Mouse (Mus musculus): ENCODE data around the gene Klhl30. TPM values are rescaled to one million over a fixed set of nuclear protein-coding genes. Genes with fewer than 3 reads are reported as not detected.

The Klhl30 gene
- polyA plus RNA-seq, 1 experiment, result not detected

- H3K27ac ChIP-seq (ENCODE audit: insufficient read depth, low read depth, low read length), result no peak overlapping the region
- H3K4me3 ChIP-seq (ENCODE audit: insufficient read depth, low read length), result no peak overlapping the region
- no peak for TF ChIP-seq CTCF (IDR thresholded peaks at IDR 0.05; ENCODE audit: low read depth, low read length)
- no peak for TF ChIP-seq POLR2A (IDR thresholded peaks at IDR 0.05; ENCODE audit: borderline replicate concordance, low read depth, low read length)
- no peaks in the 10 kb centered on the region for H3K4me1 ChIP-seq (ENCODE audit: control insufficient read depth, insufficient read depth, low read length)
These were observed 29.8 kb downstream of the Klhl30 start for GRCm38 (mm10) chr1:91380453-91381090.

- Histone ChIP-seq H3K4me3 (ENCODE audit: insufficient read depth, low read length) (no peak overlapping the region), H3K4me1 (ENCODE audit: control insufficient read depth, insufficient read depth, low read length) (no peaks in the 10 kb centered on the region), H3K27ac (ENCODE audit: insufficient read depth, low read depth, low read length) (no peak overlapping the region)
- no peak for TF ChIP-seq CTCF (IDR thresholded peaks at IDR 0.05; ENCODE audit: low read depth, low read length)
- no peak for TF ChIP-seq POLR2A (IDR thresholded peaks at IDR 0.05; ENCODE audit: borderline replicate concordance, low read depth, low read length)
These were observed 30.3 kb downstream of the Klhl30 start for GRCm38 (mm10) chr1:91381091-91381471.

DNA sequence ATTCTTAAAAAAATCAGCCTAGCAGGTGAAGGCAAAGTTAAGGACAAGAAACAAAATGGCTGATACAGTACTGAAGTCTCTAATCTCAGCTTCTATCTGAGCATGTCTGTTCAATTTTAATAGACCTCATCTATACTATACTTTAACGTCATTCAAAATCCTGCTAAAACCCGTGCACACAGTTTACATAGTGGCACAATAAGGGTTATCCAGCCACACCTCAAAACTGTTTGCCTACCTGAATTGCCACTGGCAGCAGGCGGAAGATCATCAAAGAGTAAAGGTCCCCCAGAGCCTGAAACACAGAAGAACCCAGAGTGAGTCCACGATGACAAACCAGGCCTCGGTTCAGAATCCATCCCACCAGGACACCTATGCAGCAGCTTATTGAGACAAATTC lies 39.6 kb downstream of the Klhl30 start:
- no peak overlapping the region for H3K4me3 ChIP-seq (ENCODE audit: insufficient read depth, low read length)
- TF ChIP-seq POLR2A (IDR thresholded peaks at IDR 0.05; ENCODE audit: borderline replicate concordance, low read depth, low read length) (no peak), CTCF (IDR thresholded peaks at IDR 0.05; ENCODE audit: low read depth, low read length) (no peak)
- H3K4me1 ChIP-seq (ENCODE audit: control insufficient read depth, insufficient read depth, low read length), result no peaks in the 10 kb centered on the region
- H3K27ac ChIP-seq (ENCODE audit: insufficient read depth, low read depth, low read length), result no peak overlapping the region

DNA sequence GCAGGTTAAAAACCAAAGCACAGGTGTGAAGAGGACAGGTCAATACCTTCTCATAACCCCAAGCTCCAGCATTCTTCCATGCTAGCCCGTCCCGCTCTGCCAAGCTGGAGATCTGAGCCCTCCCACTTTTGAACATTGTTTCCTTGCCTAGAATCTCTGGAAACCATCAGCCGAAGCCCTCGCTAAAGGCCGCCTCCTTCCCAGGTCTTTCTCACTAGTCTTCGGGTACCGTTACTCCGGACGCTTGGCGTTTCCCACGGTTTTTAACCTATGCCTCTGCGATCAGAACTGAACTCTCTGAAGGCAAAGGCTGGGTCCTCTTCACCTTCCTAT lies 47.1 kb downstream of the Klhl30 start:
- peak overlapping the region; percentile 93 for H3K4me3 ChIP-seq (ENCODE audit: insufficient read depth, low read length)
- peak overlapping the region; percentile 39; the same call in 1 of the 2 replicates for H3K27ac ChIP-seq (ENCODE audit: insufficient read depth, low read depth, low read length)
- peaks cover 5% of the 10 kb centered on the region for H3K4me1 ChIP-seq (ENCODE audit: control insufficient read depth, insufficient read depth, low read length)
- TF ChIP-seq CTCF (IDR thresholded peaks at IDR 0.05; ENCODE audit: low read depth, low read length) (no peak), POLR2A (IDR thresholded peaks at IDR 0.05; ENCODE audit: borderline replicate concordance, low read depth, low read length) (no peak)

GRCm38 (mm10) chr1:91398260-91399062 lies 47.6 kb downstream of the Klhl30 start, which contains the start of gene Ilkap:
Gene Ilkap, minus strand, starts transcription at chr1:91398815.
- H3K27ac ChIP-seq (ENCODE audit: insufficient read depth, low read depth, low read length), result peak within 1 kb of the TSS; percentile 71
- H3K4me1 ChIP-seq (ENCODE audit: control insufficient read depth, insufficient read depth, low read length), result peaks cover 5% of the 10 kb centered on the region

DNA sequence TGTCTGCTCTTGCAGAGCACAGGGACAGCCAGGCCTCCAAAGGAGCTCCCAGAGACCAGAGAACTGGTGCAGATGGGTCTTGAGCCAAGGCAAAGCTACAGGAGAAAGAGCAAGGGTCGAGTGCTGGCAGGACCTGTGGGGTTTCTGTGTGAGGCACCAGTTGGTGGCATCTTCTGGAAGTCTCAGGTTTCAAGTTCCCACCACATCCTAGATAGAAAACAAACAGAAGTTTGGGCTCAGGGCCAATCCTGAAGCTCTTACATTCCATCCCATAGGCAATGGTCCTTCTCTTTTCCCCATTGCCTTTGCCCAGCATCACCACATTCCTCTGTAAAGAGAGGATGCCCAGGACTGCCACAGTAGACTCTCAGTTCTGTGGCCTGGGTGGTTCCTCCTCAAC lies 54.2 kb downstream of the Klhl30 start:
- Histone ChIP-seq H3K27ac (ENCODE audit: insufficient read depth, low read depth, low read length) (no peak overlapping the region), H3K4me3 (ENCODE audit: insufficient read depth, low read length) (no peak overlapping the region), H3K4me1 (ENCODE audit: control insufficient read depth, insufficient read depth, low read length) (no peaks in the 10 kb centered on the region)
- TF ChIP-seq POLR2A (IDR thresholded peaks at IDR 0.05; ENCODE audit: borderline replicate concordance, low read depth, low read length) (no peak), CTCF (IDR thresholded peaks at IDR 0.05; ENCODE audit: low read depth, low read length) (no peak)

More at GRCm38 (mm10) chr1:91398260-91399062, 47.6 kb downstream of the Klhl30 start, which contains the start of gene Ilkap:
- H3K4me3 ChIP-seq (ENCODE audit: insufficient read depth, low read length), result peak within 1 kb of the TSS; percentile 93
- TF ChIP-seq POLR2A (IDR thresholded peaks at IDR 0.05; ENCODE audit: borderline replicate concordance, low read depth, low read length) (no peak), CTCF (IDR thresholded peaks at IDR 0.05; ENCODE audit: low read depth, low read length) (no peak)

- TF ChIP-seq CTCF (IDR thresholded peaks at IDR 0.05; ENCODE audit: low read depth, low read length), result no peak
- TF ChIP-seq POLR2A (IDR thresholded peaks at IDR 0.05; ENCODE audit: borderline replicate concordance, low read depth, low read length), result no peak
- Histone ChIP-seq H3K27ac (ENCODE audit: insufficient read depth, low read depth, low read length) (no peak overlapping the region), H3K4me3 (ENCODE audit: insufficient read depth, low read length) (no peak overlapping the region), H3K4me1 (ENCODE audit: control insufficient read depth, insufficient read depth, low read length) (no peaks in the 10 kb centered on the region)
These were observed 54.8 kb downstream of the Klhl30 start for GRCm38 (mm10) chr1:91405406-91406169.

DNA sequence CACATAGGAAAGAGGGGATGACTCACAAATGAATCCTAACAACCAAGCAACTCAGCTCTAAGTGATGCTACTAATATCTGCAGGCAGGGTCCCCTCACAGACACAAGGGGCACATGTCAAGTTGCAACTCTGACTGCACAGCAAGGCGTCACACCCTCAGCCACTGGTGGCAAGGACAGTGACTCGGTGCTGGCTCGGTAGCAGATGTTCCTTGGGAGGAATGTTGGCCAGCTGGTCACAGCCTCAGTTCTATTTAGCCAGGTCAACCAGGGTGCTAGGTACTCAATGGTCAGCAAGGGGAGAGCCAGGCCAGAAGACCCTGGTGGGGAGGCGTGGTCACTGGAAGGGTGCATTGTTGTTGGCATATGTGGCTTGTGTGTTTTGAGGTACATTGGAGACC lies 57.0 kb downstream of the Klhl30 start:
- TF ChIP-seq POLR2A (IDR thresholded peaks at IDR 0.05; ENCODE audit: borderline replicate concordance, low read depth, low read length) (no peak), CTCF (IDR thresholded peaks at IDR 0.05; ENCODE audit: low read depth, low read length) (no peak)
- Histone ChIP-seq H3K4me3 (ENCODE audit: insufficient read depth, low read length) (no peak overlapping the region), H3K27ac (ENCODE audit: insufficient read depth, low read depth, low read length) (no peak overlapping the region)

GRCm38 (mm10) chr1:91411631-91412285 lies 60.9 kb downstream of the Klhl30 start:
- Histone ChIP-seq H3K4me1 (ENCODE audit: control insufficient read depth, insufficient read depth, low read length) (peaks cover 6% of the 10 kb centered on the region; the same call in 1 of the 2 replicates), H3K4me3 (ENCODE audit: insufficient read depth, low read length) (peak overlapping the region; percentile 76), H3K27ac (ENCODE audit: insufficient read depth, low read depth, low read length) (no peak overlapping the region)
- TF ChIP-seq POLR2A (IDR thresholded peaks at IDR 0.05; ENCODE audit: borderline replicate concordance, low read depth, low read length) (no peak), CTCF (IDR thresholded peaks at IDR 0.05; ENCODE audit: low read depth, low read length) (no peak)

More for the DNA sequence above, 57.0 kb downstream of the Klhl30 start:
- no peaks in the 10 kb centered on the region for H3K4me1 ChIP-seq (ENCODE audit: control insufficient read depth, insufficient read depth, low read length)

Other genes starting within 250 kb of the Klhl30 start
- 0.97 and 1.2 TPM in 2 replicates for gene Rbm44, start 205.9 kb upstream of the Klhl30 start, polyA plus RNA-seq (2012; ENCODE audit: insufficient read depth, insufficient read length, missing spikeins)
- 10.8 and 12.7 TPM in 2 replicates for gene Ramp1, start 171.2 kb upstream of the Klhl30 start, polyA plus RNA-seq (2012; ENCODE audit: insufficient read depth, insufficient read length, missing spikeins)
- gene Ube2f, start 100.7 kb upstream of the Klhl30 start, polyA plus RNA-seq (2012; ENCODE audit: insufficient read depth, insufficient read length, missing spikeins), result 86.4 and 92.4 TPM in 2 replicates
- gene Scly, start 52.7 kb upstream of the Klhl30 start, polyA plus RNA-seq (2012; ENCODE audit: insufficient read depth, insufficient read length, missing spikeins), result 19.2 and 22.6 TPM in 2 replicates
- not detected in 2 replicates for gene Espnl, start 28.9 kb upstream of the Klhl30 start, polyA plus RNA-seq (2012; ENCODE audit: insufficient read depth, insufficient read length, missing spikeins)
- gene Erfe, start 15.4 kb downstream of the Klhl30 start, polyA plus RNA-seq (2012; ENCODE audit: insufficient read depth, insufficient read length, missing spikeins), result not detected in 2 replicates
- gene Ilkap, start 47.8 kb downstream of the Klhl30 start, polyA plus RNA-seq (2012; ENCODE audit: insufficient read depth, insufficient read length, missing spikeins), result 50.3 and 61.1 TPM in 2 replicates
- gene Hes6, start 63.0 kb downstream of the Klhl30 start, polyA plus RNA-seq (2012; ENCODE audit: insufficient read depth, insufficient read length, missing spikeins), result 25.3 and 28.7 TPM in 2 replicates
- gene Per2, start 108.3 kb downstream of the Klhl30 start, polyA plus RNA-seq (2012; ENCODE audit: insufficient read depth, insufficient read length, missing spikeins), result 2.3 and 4.9 TPM in 2 replicates
- gene Traf3ip1, start 143.6 kb downstream of the Klhl30 start, polyA plus RNA-seq (2012; ENCODE audit: insufficient read depth, insufficient read length, missing spikeins), result 6.9 and 7.0 TPM in 2 replicates
- 2.6 and 4.2 TPM in 2 replicates for gene Asb1, start 189.5 kb downstream of the Klhl30 start, polyA plus RNA-seq (2012; ENCODE audit: insufficient read depth, insufficient read length, missing spikeins)

Data from bone marrow macrophage, adult 2 months (primary cell).